Comparison of ENCODE assay signal across 44 mouse cellular contexts in genomic region chr13:113098406-113098805, GRCm38 (mm10). TPM values are rescaled to one million over a fixed set of nuclear protein-coding genes. Genes with fewer than 3 reads are reported as not detected.
"Had no signal": no experiment of that assay in that cellular context is flagged by ENCODE, and none has a peak within 500 bp of the region (broad histone marks: within the 10 kb centered on the region; RNA-seq: fewer than 3 reads in every experiment).

No protein-coding gene starts in this region.

- ATAC-seq: hindbrain, embryonic 16.5 days; hindbrain, postnatal 0 days; inflammation-experienced regulatory T-cells, adult 6 months; intestine, embryonic 15.5 days; intestine, embryonic 16.5 days; intestine, postnatal 0 days had no signal

- H3K4me3 ChIP-seq: heart, embryonic 10.5 days; heart, embryonic 12.5 days; heart, embryonic 13.5 days; hindbrain, embryonic 10.5 days; hindbrain, embryonic 12.5 days; hindbrain, embryonic 13.5 days; hindbrain, embryonic 15.5 days; intestine, embryonic 15.5 days; kidney, embryonic 15.5 days; layer of hippocampus, adult 2 months had no signal

- H3K9ac ChIP-seq: heart, embryonic 12.5 days; heart, embryonic 13.5 days; heart, embryonic 15.5 days; hindbrain, embryonic 12.5 days; hindbrain, embryonic 13.5 days; hindbrain, embryonic 14.5 days; hindbrain, embryonic 15.5 days; intestine, embryonic 15.5 days; kidney, embryonic 15.5 days had no signal

- H3K27ac ChIP-seq: heart, embryonic 10.5 days; heart, embryonic 13.5 days; heart, embryonic 15.5 days; hindbrain, embryonic 10.5 days; hindbrain, embryonic 12.5 days; hindbrain, embryonic 13.5 days; hindbrain, embryonic 14.5 days; hindbrain, embryonic 15.5 days; hindbrain, postnatal 0 days; intestine, embryonic 15.5 days; kidney, embryonic 15.5 days; kidney, postnatal 0 days; layer of hippocampus, adult 2 months had no signal

- H3K27me3 ChIP-seq: heart, embryonic 12.5 days; heart, embryonic 13.5 days; heart, embryonic 15.5 days; hindbrain, embryonic 12.5 days; hindbrain, embryonic 13.5 days; hindbrain, embryonic 15.5 days; intestine, embryonic 15.5 days; kidney, embryonic 15.5 days had no signal

- H3K36me3 ChIP-seq: heart, embryonic 10.5 days; heart, embryonic 12.5 days; heart, embryonic 13.5 days; heart, embryonic 15.5 days; hindbrain, embryonic 10.5 days; hindbrain, embryonic 12.5 days; hindbrain, embryonic 13.5 days; hindbrain, embryonic 15.5 days; intestine, embryonic 15.5 days; kidney, embryonic 15.5 days had no signal

- H3K4me1 ChIP-seq: heart, embryonic 12.5 days; heart, embryonic 13.5 days; heart, embryonic 15.5 days; hindbrain, embryonic 10.5 days; hindbrain, embryonic 12.5 days; hindbrain, embryonic 13.5 days; intestine, embryonic 15.5 days; kidney, embryonic 15.5 days had no signal

- DNase-seq: heart, postnatal 10 days; heart, postnatal 14 days; heart, postnatal 36 days; heart, postnatal 4 days; kidney, adult 11 months; kidney, adult 18-20 months; kidney, adult 2 months; kidney, adult 8-10 months; kidney, adult 9 months; kidney, postnatal 10 days; kidney, postnatal 14 days; kidney, postnatal 25 days; kidney, postnatal 36 days; kidney, postnatal 4 days; layer of hippocampus, adult 9-11 months; layer of hippocampus, postnatal 36 days had no signal

- H3K4me2 ChIP-seq: heart, embryonic 11.5 days; heart, embryonic 12.5 days; heart, embryonic 13.5 days; hindbrain, embryonic 12.5 days; hindbrain, embryonic 13.5 days; hindbrain, embryonic 14.5 days; hindbrain, embryonic 15.5 days; intestine, embryonic 15.5 days; kidney, embryonic 15.5 days had no signal

- H3K9me3 ChIP-seq: heart, embryonic 10.5 days; heart, embryonic 12.5 days; heart, embryonic 13.5 days; heart, embryonic 15.5 days; hindbrain, embryonic 10.5 days; hindbrain, embryonic 12.5 days; hindbrain, embryonic 13.5 days; hindbrain, embryonic 15.5 days; intestine, embryonic 15.5 days; kidney, embryonic 15.5 days had no signal

RNA-seq across cellular contexts. Expression of gene Gzma, which starts 2.4 kb away (rescaled TPM):
- total RNA-seq: heart, postnatal 4 days; hindbrain, postnatal 0 days; layer of hippocampus, adult 18-20 months; layer of hippocampus, adult 2 months; layer of hippocampus, adult 8-10 months; layer of hippocampus, postnatal 10 days; layer of hippocampus, postnatal 14 days; layer of hippocampus, postnatal 25 days; layer of hippocampus, postnatal 36 days had no signal
- polyA plus RNA-seq: heart, embryonic 10.5 days; heart, embryonic 11.5 days; heart, embryonic 12.5 days; heart, embryonic 14.5 days; hindbrain, embryonic 10.5 days; hindbrain, embryonic 11.5 days; hindbrain, embryonic 12.5 days; hindbrain, embryonic 13.5 days; hindbrain, embryonic 14.5 days; hindbrain, embryonic 15.5 days; hindbrain, postnatal 0 days; kidney, embryonic 14.5 days; kidney, embryonic 15.5 days had no signal

RNA-seq across cellular contexts. Expression of gene Gpx8, which starts 52.2 kb away (rescaled TPM):
- total RNA-seq: hematopoietic stem cell, adult 5-6 weeks had no signal
- polyA plus RNA-seq: inflammation-experienced regulatory T-cells, adult 6 months had no signal
